Mouse (Mus musculus) left cerebral cortex, adult 18-20 months (tissue): ENCODE results near the gene Tmem163. TPM values are rescaled to one million over a fixed set of nuclear protein-coding genes. Genes with fewer than 3 reads are reported as not detected.
A peak's percentile ranks its signal among the peaks of the same experiment; 100 is the strongest.

Experiments used
- DNase-seq, 2 experiments: peaks; one replicate each; pipeline ENCODE4 v3.0.0; 2021 to 2022; ENCODE audit warnings: low spot score in 2 of 2, mixed read lengths in 1 of 2
- total RNA-seq, 2 experiments: library from RNA; stranded (reverse); gene quantifications; 2 replicates each; pipeline ENCODE4 v1.2.3; 2021

The Tmem163 gene
- total RNA-seq, 2 experiments from 2014 or later: 16.5 to 16.6 TPM

DNA sequence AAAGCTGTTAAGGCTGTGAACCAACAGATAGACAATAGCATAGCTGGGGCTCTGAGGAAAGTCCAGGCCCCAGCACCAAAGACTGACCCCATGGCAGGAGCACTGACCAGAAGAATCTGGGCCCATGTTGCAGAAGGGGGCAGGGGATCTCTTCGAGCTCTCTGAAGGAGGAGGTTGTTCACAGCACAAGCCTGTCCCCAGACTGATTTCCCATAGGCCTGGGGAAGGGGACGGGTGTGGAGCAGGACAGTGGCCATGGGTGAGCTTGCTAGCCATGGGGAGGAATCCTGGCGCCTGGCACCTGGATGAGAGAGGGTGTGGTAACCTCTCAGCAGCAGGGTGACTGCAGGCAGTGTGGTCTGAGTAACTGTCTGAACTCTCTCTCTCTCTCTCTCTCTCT lies 103.2 kb downstream of the Tmem163 start:
- DNase-seq: no peak

DNA sequence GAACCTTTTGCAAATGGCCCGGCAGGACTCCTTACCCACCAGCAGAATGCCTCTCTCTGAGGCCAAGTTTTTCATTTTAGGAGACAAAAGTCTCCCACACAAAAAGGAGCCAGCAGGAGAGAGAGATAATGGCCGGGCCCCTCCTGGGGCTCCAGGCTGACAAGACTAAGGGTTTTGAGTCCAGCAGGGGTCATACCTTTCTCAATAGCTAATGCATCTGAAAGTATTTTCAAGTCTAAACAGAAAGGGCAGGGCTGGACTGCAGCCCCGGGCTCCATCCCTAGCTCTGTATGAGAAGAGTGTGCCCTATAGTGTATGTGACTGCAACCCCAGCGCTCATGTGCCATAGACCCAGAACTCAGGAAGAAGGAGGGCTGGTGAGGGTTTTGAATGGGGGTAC lies 103.7 kb downstream of the Tmem163 start:
- no peak for DNase-seq

DNA sequence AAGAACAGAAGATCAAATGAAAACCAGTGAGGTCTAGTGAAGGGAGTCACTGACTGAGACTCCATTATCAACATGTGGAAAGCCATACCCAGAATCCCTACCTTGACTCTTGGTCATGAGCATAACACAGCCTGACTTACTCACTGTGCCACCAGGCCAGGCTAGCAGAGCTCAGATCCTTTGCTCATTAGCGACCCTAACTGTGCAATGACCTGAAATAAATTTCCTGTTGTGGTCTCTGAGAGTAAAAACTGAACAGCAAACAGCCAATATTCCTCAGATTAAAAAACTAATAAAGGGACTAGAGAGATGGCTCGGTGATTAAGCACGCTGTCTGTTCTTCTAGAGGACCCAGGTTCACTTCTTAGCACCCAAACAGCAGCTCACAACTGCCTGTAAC lies 106.2 kb downstream of the Tmem163 start:
- DNase-seq: no peak

- DNase-seq: no peak
Measured at GRCm38 (mm10) chr1:127568641-127569040, 110.7 kb downstream of the Tmem163 start.

DNA sequence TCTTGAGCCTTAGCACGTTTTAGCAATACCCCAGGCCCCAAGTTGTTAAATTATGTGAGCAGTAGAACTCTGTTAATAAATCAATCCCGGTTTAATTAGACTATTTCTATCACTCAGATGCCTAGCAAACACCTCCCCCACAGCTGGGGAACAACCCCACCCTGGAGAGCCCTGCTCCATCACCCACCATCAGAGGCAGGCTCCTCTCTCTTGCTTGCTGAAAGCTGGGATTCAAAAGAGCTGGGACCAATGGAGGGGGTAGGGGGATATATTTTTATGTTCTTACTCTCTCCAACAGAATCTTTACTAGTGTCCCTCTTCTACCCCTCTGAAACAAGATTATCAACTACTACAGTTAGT lies 122.9 kb downstream of the Tmem163 start:
- no peak for DNase-seq

DNA sequence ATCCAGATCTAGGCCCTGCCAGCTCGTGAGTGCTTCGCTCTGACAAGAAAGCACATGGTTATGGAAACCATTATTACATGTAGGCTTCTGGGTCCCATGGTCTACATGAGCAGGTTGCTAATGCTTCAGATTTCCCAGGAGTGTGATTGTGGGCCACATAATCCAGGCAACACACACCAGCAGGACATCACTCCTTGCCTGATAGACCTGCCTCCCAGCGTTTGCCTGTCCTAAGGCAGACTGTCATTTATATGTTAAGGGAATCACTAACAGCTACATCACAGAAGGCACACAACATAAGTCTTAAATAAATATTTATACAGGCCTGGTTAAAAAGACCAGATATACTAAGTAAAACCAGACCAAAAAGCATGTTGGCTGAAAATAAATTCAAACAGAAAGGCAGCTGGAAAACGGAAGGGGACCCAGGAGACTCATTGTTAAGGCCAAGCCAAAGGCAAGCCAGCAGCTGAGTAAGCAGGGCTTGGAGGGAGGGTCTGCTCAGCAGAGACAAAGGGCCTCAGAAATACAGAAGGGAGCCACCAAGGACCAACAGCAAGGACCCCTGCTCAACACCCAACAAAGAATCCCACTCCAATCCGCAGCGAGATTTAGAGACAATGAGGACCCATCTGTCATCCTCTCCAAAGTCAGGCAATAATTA lies 123.4 kb downstream of the Tmem163 start:
- no peak for DNase-seq

- DNase-seq: no peak
Measured at GRCm38 (mm10) chr1:127548078-127548477, 131.3 kb downstream of the Tmem163 start.

DNA sequence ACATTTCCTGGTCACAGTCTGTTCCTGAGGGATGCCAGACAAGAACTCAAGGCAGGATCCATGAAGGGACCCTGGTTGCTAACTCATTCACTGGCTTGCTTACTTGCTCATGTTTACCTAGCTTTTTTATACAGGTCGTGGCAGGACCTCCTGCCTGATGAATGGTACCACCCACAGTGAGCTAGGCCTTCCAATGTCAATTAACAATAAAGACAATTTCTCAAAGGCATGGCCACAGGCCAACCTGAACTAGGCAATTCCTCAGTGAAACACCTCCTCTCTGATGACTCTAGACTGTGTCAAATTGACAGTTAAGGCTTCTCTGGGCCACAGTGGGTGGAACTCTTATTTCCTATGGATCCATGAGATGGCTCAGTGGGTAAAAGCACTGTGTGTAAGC lies 136.6 kb downstream of the Tmem163 start:
- no peak for DNase-seq

DNA sequence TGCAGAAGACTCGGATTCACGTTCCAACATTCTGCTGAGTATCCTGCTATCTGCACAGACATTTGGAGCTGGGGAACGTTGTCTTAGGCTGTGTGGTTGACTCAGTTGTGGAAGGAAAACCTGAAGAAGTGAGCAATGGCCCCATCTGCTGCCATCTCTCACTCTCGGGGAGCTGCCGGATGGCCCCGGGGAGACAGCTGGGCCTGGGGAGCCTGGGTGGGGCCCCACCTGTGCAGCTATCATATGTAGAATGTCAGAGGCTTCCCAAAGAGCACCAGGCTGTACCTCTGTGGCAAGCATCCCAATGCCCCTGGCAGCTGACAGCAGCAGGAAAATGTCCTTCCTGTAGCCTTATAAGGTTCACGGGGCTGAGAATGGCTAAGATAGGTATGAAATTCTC lies 137.4 kb downstream of the Tmem163 start:
- DNase-seq: peak in 1 of 2 experiments; percentile 7

- DNase-seq: no peak
Measured at GRCm38 (mm10) chr1:127541522-127541921, 137.8 kb downstream of the Tmem163 start.

- DNase-seq: peak; percentile 5 to 14
Measured at GRCm38 (mm10) chr1:127537204-127538038, 141.9 kb downstream of the Tmem163 start.

DNA sequence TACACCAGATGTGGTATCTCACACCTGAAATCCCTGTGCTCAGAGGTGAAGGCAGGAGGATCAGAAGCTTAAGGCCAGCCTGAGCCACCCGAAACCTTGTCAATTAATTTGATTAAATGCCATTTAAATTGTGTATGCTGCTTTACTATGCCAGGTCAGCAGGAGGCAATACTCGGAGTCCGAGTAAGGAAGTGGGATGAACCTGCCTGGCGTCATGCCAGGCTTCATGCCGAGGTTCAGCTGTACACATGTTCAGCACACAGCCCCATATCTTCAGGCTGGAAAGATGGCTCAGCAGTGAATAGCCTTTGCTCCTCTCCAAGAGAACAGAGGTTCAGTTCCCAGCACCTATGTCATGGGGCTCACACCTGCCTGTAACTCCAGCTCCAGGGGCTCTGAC lies 142.9 kb downstream of the Tmem163 start:
- no peak for DNase-seq

DNA sequence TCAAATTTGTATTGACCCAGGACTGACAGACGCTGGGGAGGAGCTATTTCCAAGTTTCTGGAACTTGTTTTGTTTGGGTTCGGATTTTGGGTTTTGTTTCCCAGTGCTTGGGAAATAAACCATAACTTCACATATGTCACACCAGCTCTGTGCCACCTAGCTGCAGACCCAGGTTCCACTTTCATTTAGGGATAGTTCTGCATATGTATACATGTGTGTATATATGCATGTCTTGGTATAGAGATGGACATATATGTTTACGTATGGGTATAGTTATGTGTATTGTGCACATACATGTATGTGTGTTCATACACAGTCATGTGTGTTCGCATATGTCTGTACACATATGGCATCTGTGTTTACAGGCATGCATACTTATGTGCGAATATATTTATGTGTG lies 147.6 kb downstream of the Tmem163 start:
- no peak for DNase-seq

DNA sequence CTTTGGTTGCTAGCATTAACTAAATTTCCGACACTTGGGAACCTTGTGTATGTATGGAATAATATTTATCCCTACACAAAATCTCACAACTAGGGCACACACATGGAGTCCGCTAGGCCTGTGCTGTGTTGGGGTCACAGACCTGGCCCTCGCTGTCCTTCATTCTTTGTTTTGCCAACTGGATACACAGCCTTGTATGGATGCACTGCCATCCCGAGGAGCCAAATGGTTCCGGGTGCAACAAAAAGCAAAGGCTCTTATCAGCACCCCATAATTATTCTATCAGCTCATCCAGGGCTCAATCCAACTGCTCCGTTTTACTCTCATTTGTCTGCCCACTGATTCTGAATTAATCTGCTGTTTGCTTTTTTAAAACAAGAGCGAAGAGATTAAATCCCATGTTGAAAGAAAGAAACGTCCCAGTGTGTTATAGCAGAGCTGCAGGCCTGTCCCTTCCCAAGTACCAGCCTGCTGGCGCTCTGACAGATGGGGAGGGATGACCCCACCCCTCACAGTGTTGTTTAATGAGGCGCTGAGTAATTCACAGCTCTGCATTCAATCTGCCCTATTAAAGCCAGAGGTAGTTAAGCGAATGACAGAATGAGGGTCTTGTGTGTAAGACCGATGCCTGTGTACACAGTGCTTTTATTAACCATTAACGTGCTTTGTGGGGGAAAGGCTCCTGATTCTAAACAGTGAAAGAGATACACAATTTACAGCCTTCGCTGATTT lies 148.3 kb downstream of the Tmem163 start:
- DNase-seq: no peak

GRCm38 (mm10) chr1:127523364-127523763 lies 156.0 kb downstream of the Tmem163 start:
- no peak for DNase-seq

DNA sequence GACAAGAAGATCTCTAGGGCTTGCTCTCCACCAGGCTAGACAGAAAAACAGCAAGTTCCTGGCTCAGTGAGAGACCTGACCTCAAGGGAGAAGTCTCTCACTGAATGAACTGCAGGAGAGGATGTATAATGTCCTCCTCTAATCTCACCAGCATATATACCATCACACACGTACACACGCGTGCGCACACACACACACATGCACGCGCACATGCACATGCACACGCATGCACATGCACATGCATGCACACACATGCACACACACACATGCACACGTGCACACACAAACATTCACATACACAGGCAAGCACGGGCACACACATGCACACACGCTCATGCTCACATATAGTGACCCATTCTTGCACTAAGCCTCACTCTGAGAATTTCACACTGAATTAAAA lies 164.5 kb downstream of the Tmem163 start:
- DNase-seq: no peak

GRCm38 (mm10) chr1:127514479-127514878 lies 164.9 kb downstream of the Tmem163 start:
- DNase-seq: no peak

GRCm38 (mm10) chr1:127513664-127514063 lies 165.7 kb downstream of the Tmem163 start:
- DNase-seq: no peak

- DNase-seq: no peak
Measured at GRCm38 (mm10) chr1:127513140-127513539, 166.2 kb downstream of the Tmem163 start.

DNA sequence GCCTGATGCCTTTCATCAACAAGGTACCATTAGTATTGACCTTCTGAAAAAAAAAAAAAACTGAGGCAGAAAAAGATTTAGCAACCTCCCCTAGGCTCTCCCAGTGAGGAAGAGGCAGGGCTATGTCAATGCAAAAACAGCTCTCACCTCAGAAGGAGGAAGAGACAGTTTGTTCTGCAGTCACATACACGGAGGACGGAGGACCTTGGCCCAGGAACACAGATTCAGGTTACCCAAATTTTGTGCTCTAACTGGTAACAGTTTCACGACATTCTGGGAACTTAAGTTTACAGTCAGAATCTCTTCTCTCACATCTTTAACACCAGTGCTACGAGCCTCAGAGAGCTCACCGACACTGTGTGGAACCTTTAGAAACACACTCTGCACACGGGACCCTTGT lies 166.6 kb downstream of the Tmem163 start:
- DNase-seq: no peak

DNA sequence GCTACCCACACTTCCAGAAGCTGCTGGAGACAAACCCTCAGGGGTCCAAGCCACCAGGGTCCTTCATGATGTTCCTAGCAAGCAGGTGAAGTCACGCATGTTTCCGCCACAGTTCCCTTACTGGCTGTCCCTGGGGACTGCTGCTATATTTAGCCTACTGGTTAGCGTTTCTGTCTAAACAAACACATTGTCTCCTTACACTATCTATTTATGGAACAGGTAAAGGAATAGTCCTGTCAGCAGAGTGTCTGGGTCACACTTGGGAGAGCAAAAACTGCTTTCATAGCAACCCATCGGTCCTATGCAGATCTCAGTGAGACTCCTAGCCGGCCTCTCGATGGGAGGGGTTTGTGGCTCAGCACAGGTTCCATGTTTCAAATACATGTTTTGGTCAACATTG lies 168.0 kb downstream of the Tmem163 start:
- DNase-seq: no peak

DNA sequence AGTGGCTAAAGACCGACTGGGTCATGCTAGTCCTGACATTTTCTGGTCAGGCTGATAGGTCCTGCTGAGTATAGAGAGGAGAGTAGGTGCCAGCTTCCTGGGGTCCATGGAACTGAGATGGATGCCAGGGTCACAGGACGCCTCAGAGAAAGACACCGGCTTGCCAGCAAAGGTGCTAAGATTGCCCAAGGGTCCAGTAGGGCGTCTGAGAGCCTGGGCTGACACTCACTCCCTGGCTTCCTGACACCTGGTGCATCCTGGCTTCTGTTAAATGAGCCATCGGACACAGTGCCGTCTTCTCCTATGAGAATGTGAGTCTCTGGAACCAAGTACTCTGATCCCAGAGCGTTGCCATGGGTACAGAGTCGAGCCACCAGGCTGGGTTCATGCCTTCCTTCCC lies 170.4 kb downstream of the Tmem163 start:
- DNase-seq: no peak
